Mouse (Mus musculus): ENCODE measurements around the gene Smtnl2. TPM values are rescaled to one million over a fixed set of nuclear protein-coding genes. Genes with fewer than 3 reads are reported as not detected.

Smtnl2 gene
- polyA plus RNA-seq, 1 experiment from 2014 or later, result 56.1 TPM

DNA sequence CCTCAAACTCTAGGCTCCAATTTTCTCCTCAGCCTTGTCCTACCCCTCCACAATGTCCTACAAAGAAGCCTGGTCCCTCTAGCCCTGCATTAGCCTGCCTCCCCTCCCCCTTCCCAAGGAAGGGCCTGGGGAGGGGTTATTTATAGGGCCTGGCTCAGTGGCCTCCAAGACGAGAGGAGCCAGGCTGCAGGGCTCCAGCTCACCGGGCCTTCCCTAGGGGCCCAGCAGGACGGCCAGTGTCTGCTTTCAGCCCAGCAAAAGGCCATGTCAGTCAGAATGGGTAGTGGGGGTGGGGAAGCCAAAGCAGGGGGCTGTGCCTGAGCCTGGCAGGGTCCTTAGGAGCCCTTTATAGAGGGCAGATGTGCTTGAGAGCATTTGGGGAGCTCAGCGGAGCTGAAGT, 5.9 kb upstream of the Smtnl2 start:
- H3K27ac ChIP-seq (ENCODE audit: low read depth, low read length), result no peak overlapping the region
- peaks cover 23% of the 10 kb centered on the region; the same call in 1 of the 2 replicates for H3K4me1 ChIP-seq (ENCODE audit: control insufficient read depth, insufficient read depth, low read length)
- no peak overlapping the region for H3K9ac ChIP-seq (ENCODE audit: low read depth, low read length)
- 21% methylated on average over 4 of the region's 4 CpGs for WGBS
- no peak for ATAC-seq (ENCODE audit: low FRiP score, low TSS enrichment)
- no peak overlapping the region for H3K4me2 ChIP-seq (replicated peaks; ENCODE audit: low read depth, low read length)
- H3K9me3 ChIP-seq (ENCODE audit: control insufficient read depth, low read length), result no peaks in the 10 kb centered on the region
- no peaks in the 10 kb centered on the region for H3K27me3 ChIP-seq (ENCODE audit: control insufficient read depth, insufficient read depth, low read length)
- no peak overlapping the region for H3K4me3 ChIP-seq (ENCODE audit: low read length)
- H3K36me3 ChIP-seq (ENCODE audit: control insufficient read depth, insufficient read depth, low read length), result no peaks in the 10 kb centered on the region

DNA sequence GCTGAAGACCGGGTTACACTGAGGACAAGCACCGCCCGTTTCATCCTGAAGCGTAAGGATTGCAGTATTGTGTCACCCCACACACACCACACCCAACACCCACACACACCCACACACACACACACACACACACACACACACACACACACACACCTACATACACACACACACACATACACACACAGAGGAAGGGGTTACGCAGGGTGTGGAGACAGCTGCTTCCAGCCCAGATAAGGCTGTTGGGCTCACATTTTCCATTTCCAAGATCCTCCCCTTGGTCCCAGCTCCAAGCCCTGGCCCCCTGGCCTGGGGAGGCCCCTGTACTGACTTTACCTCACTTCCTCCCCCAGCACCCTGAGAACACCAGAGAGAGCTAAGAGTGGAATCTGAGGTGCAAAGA, 5.2 kb upstream of the Smtnl2 start:
- WGBS, result 82% methylated on average over 5 of the region's 5 CpGs
- H3K9me3 ChIP-seq (ENCODE audit: control insufficient read depth, low read length), result no peaks in the 10 kb centered on the region
- ATAC-seq (ENCODE audit: low FRiP score, low TSS enrichment), result no peak
- H3K4me1 ChIP-seq (ENCODE audit: control insufficient read depth, insufficient read depth, low read length), result peaks cover 27% of the 10 kb centered on the region; the same call in 1 of the 2 replicates
- no peaks in the 10 kb centered on the region for H3K27me3 ChIP-seq (ENCODE audit: control insufficient read depth, insufficient read depth, low read length)
- H3K4me3 ChIP-seq (ENCODE audit: low read length), result no peak overlapping the region
- no peaks in the 10 kb centered on the region for H3K36me3 ChIP-seq (ENCODE audit: control insufficient read depth, insufficient read depth, low read length)
- no peak overlapping the region for H3K27ac ChIP-seq (ENCODE audit: low read depth, low read length)
- H3K4me2 ChIP-seq (replicated peaks; ENCODE audit: low read depth, low read length), result no peak overlapping the region
- no peak overlapping the region for H3K9ac ChIP-seq (ENCODE audit: low read depth, low read length)

DNA sequence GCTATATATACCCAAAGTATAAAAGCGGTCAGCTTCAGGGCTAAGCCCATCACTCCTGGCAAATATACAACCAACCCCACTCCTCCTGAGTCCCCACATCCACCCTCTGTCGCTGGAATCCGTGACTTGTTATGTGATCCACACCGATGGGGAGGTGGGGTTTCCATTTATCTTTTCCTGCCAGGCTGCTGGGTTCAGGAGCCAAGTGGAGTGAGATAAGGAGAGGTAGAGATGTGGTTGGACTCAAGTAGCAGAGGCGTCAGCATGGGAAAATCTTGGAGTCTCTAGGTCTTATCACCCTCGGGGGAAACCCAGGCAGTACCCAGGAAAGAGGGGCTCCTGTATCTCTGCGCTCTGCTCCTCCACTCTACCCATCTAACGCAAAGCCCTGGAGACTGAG, 3.6 kb upstream of the Smtnl2 start:
- Histone ChIP-seq H3K27me3 (ENCODE audit: control insufficient read depth, insufficient read depth, low read length) (no peaks in the 10 kb centered on the region), H3K4me2 (replicated peaks; ENCODE audit: low read depth, low read length) (no peak overlapping the region), H3K4me3 (ENCODE audit: low read length) (no peak overlapping the region), H3K36me3 (ENCODE audit: control insufficient read depth, insufficient read depth, low read length) (no peaks in the 10 kb centered on the region), H3K9me3 (ENCODE audit: control insufficient read depth, low read length) (no peaks in the 10 kb centered on the region), H3K9ac (ENCODE audit: low read depth, low read length) (no peak overlapping the region), H3K4me1 (ENCODE audit: control insufficient read depth, insufficient read depth, low read length) (peaks cover 28% of the 10 kb centered on the region; the same call in 1 of the 2 replicates), H3K27ac (ENCODE audit: low read depth, low read length) (no peak overlapping the region)
- 64% methylated on average over 8 of the region's 8 CpGs for WGBS
- ATAC-seq (ENCODE audit: low FRiP score, low TSS enrichment), result no peak

DNA sequence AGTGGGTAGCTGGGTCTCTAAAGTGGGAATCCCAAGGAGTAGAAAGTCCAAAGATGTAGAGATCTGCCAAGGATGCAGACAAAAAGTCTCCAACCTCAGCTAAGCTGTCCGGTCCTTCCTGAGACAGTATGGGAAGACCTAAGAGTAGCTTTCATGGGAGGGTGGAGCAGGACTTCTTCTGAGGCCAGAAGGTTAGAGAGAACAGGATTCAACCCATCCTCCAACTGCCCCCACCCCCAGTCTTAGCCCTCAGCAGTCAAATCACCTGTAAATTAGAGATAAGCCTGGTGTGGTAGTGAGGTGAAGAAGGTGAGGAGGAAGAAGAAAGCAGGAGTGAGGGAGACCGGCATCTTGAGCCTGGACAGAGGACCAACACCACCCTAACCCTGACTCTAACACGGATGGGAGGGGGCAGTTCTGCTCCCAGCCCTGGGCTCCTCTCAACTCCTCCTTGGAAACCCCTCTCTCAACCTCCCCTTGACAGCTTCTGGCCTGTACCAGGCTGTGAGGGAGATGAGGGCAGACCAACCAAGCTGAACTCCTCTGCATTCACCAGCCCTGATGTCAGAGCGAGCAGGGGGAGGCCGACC, 2.2 kb upstream of the Smtnl2 start:
- H3K36me3 ChIP-seq (ENCODE audit: control insufficient read depth, insufficient read depth, low read length), result no peaks in the 10 kb centered on the region
- no peak overlapping the region for H3K4me3 ChIP-seq (ENCODE audit: low read length)
- 41% methylated on average over 5 of the region's 5 CpGs for WGBS
- no peak overlapping the region for H3K4me2 ChIP-seq (replicated peaks; ENCODE audit: low read depth, low read length)
- no peak for ATAC-seq (ENCODE audit: low FRiP score, low TSS enrichment)
- no peak overlapping the region for H3K9ac ChIP-seq (ENCODE audit: low read depth, low read length)
- H3K27ac ChIP-seq (ENCODE audit: low read depth, low read length), result no peak overlapping the region
- no peaks in the 10 kb centered on the region for H3K27me3 ChIP-seq (ENCODE audit: control insufficient read depth, insufficient read depth, low read length)
- H3K9me3 ChIP-seq (ENCODE audit: control insufficient read depth, low read length), result no peaks in the 10 kb centered on the region
- peaks cover 41% of the 10 kb centered on the region; the same call in 1 of the 2 replicates for H3K4me1 ChIP-seq (ENCODE audit: control insufficient read depth, insufficient read depth, low read length)

DNA sequence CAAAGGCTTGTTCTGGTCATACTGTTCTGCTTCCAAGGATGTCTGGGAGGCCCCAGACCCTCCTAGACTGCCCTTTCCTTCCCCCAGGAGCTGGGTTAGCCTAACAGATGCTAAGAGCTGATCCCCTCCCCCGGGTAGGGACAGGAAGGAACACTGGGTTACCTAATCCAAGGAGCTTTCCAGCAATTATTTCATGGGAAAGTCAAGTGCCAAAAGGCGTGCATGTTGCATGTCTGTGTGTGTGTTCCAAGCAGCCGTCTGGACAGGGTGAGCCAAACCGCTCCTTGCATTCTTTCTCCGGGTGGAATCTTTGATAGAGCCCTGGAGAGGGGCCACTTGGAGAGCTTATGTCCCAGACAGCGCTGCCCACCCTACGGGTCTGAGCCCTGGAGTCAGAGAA, 1.5 kb upstream of the Smtnl2 start:
- Histone ChIP-seq H3K9me3 (ENCODE audit: control insufficient read depth, low read length) (no peaks in the 10 kb centered on the region), H3K4me3 (ENCODE audit: low read length) (no peak overlapping the region), H3K27me3 (ENCODE audit: control insufficient read depth, insufficient read depth, low read length) (no peaks in the 10 kb centered on the region), H3K4me2 (replicated peaks; ENCODE audit: low read depth, low read length) (no peak overlapping the region), H3K36me3 (ENCODE audit: control insufficient read depth, insufficient read depth, low read length) (no peaks in the 10 kb centered on the region), H3K4me1 (ENCODE audit: control insufficient read depth, insufficient read depth, low read length) (peaks cover 44% of the 10 kb centered on the region), H3K27ac (ENCODE audit: low read depth, low read length) (no peak overlapping the region), H3K9ac (ENCODE audit: low read depth, low read length) (no peak overlapping the region)
- no peak for ATAC-seq (ENCODE audit: low FRiP score, low TSS enrichment)
- WGBS, result 72% methylated on average over 7 of the region's 7 CpGs

DNA sequence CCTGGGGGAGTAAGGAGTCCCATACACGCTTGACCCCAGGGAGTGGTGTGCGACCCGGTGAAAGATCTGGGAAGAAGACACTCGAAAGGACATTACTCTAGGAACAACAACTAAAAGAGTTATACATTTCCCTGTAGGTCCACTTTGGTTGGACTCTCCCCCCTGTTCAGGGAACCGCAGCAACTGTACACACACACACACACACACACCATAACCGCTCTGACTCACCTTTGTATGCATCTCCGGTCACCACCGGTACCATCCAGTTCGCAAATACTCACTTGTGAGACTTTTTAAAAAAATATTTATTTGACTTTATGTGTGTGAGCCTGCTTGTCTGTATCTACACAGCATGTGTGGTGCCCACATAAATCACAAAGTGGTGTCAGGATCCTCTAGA, 432 bp upstream of the Smtnl2 start:
- H3K4me2 ChIP-seq (replicated peaks; ENCODE audit: low read depth, low read length), result peak overlapping the region; percentile 99
- peak overlapping the region; percentile 93; the same call in 1 of the 2 replicates for H3K9ac ChIP-seq (ENCODE audit: low read depth, low read length)
- ATAC-seq (ENCODE audit: low FRiP score, low TSS enrichment), result peak; percentile 13; the same call in 1 of the 2 replicates
- WGBS, result 24% methylated on average over 9 of the region's 9 CpGs
- H3K27me3 ChIP-seq (ENCODE audit: control insufficient read depth, insufficient read depth, low read length), result no peaks in the 10 kb centered on the region
- no peaks in the 10 kb centered on the region for H3K36me3 ChIP-seq (ENCODE audit: control insufficient read depth, insufficient read depth, low read length)
- H3K4me1 ChIP-seq (ENCODE audit: control insufficient read depth, insufficient read depth, low read length), result peaks cover 48% of the 10 kb centered on the region
- no peak overlapping the region for H3K27ac ChIP-seq (ENCODE audit: low read depth, low read length)
- peak overlapping the region; percentile 90 for H3K4me3 ChIP-seq (ENCODE audit: low read length)
- no peaks in the 10 kb centered on the region for H3K9me3 ChIP-seq (ENCODE audit: control insufficient read depth, low read length)

DNA sequence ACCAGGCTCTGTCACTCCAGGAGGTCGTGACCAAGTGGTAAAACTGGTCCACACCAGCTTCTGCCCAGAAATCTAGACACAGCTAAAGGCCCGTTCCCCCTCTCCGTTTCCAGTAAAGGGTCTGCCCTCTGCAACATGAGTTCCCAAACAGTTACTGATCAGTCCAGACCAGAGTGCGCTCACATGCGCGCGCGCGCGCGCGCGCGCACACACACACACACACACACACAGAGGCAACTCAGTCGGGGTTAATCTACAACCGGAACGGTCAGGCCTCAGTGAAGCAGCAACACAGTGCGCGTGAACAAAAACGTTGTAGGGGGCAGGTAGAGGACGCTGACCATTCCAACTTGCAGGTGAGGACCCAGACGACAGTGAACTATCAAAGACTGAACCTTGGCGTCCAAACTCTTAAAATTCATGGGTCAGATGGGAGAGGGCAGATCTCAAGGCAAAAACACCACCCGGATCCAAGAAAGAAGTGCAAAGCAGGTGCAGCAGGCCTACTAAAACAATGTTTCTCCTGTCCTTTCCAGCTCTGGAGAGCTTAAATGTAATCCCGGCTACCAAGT, 906 bp downstream of the Smtnl2 start:
- peak overlapping the region; percentile 90 for H3K27ac ChIP-seq (ENCODE audit: low read depth, low read length)
- H3K9ac ChIP-seq (ENCODE audit: low read depth, low read length), result peak overlapping the region; percentile 93
- no peaks in the 10 kb centered on the region for H3K9me3 ChIP-seq (ENCODE audit: control insufficient read depth, low read length)
- H3K4me1 ChIP-seq (ENCODE audit: control insufficient read depth, insufficient read depth, low read length), result peaks cover 62% of the 10 kb centered on the region
- H3K4me2 ChIP-seq (replicated peaks; ENCODE audit: low read depth, low read length), result peak overlapping the region; percentile 99
- 1% methylated on average over 25 of the region's 25 CpGs for WGBS
- peak overlapping the region; percentile 90 for H3K4me3 ChIP-seq (ENCODE audit: low read length)
- H3K27me3 ChIP-seq (ENCODE audit: control insufficient read depth, insufficient read depth, low read length), result no peaks in the 10 kb centered on the region
- ATAC-seq (ENCODE audit: low FRiP score, low TSS enrichment), result peak; percentile 41
- H3K36me3 ChIP-seq (ENCODE audit: control insufficient read depth, insufficient read depth, low read length), result no peaks in the 10 kb centered on the region

DNA sequence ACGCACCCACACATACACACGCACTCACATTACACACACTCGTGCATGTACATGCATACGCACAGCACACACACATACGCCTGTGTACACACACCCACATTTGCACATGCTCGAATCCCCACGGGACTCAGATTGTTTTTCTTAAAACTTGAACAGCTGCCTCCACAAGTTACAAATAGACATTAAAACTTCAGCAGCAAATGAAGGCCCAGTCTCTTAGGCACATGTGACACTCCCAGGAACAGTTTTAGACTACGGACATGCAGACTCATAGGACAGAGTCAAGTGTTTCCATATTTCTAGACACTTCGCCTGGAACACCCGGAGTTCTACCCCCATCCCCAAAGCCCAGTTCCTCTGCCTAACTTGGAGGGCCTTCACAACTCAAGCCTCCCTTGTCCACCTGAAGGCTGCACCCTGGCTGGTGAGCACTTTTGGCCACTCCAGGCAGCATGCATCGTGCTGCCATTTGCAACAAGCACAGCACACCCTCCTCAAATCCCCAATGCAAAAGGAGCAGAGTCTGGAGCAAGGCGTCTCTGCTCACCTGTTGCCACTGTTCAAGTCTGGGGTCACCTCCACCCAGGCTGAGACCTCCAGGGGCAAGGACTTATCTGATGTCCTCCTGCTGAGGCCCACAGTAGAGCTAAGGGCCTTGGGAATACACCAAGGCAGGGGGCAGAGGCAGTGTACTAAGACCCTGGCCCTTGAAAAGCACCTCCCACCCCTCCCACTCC, 1.7 kb downstream of the Smtnl2 start:
- Histone ChIP-seq H3K9ac (ENCODE audit: low read depth, low read length) (peak overlapping the region; percentile 93), H3K9me3 (ENCODE audit: control insufficient read depth, low read length) (no peaks in the 10 kb centered on the region), H3K27me3 (ENCODE audit: control insufficient read depth, insufficient read depth, low read length) (no peaks in the 10 kb centered on the region), H3K27ac (ENCODE audit: low read depth, low read length) (peak overlapping the region; percentile 90; the same call in 1 of the 2 replicates), H3K4me3 (ENCODE audit: low read length) (peak overlapping the region; percentile 90), H3K4me1 (ENCODE audit: control insufficient read depth, insufficient read depth, low read length) (peaks cover 63% of the 10 kb centered on the region), H3K36me3 (ENCODE audit: control insufficient read depth, insufficient read depth, low read length) (no peaks in the 10 kb centered on the region), H3K4me2 (replicated peaks; ENCODE audit: low read depth, low read length) (peak overlapping the region; percentile 99)
- ATAC-seq (ENCODE audit: low FRiP score, low TSS enrichment), result no peak
- WGBS, result 47% methylated on average over 12 of the region's 12 CpGs
